Mouse (Mus musculus) intestine, embryonic 16.5 days (tissue): Measurements from ENCODE around the gene Ak3. TPM values are rescaled to one million over a fixed set of nuclear protein-coding genes. Genes with fewer than 3 reads are reported as not detected.

Source experiments
- ATAC-seq: fragments of 200-750 bp; cut with Nextera tagmentation; 2 replicates; pipeline ENCODE4 v1.8.0; 2017; ENCODE audit warnings: moderate TSS enrichment, moderate library complexity
- H3K27ac ChIP-seq: fragments of 300-500 bp; sonication (generic); 2 replicates; pipeline ENCODE4 v1.5.1; 2014; ENCODE audit warnings: mild to moderate bottlenecking, low read length
- H3K27me3 ChIP-seq: fragments of 300-500 bp; sonication (generic); replicated peaks from 2 replicates; pipeline ENCODE4 v1.6.1; 2014; ENCODE audit warnings: low read length, control low read depth, mixed read lengths; ENCODE audit not compliant: control insufficient read depth, insufficient read depth
- H3K36me3 ChIP-seq: fragments of 300-500 bp; sonication (generic); 2 replicates; pipeline ENCODE4 v1.6.1; 2014; ENCODE audit warnings: low read length, control low read depth; ENCODE audit not compliant: control insufficient read depth, insufficient read depth
- H3K4me1 ChIP-seq: fragments of 300-500 bp; sonication (generic); 2 replicates; pipeline ENCODE4 v1.6.1; 2014; ENCODE audit warnings: low read length, control low read depth, mixed read lengths; ENCODE audit not compliant: control insufficient read depth, insufficient read depth
- H3K4me2 ChIP-seq: fragments of 300-500 bp; sonication (generic); 2 replicates; pipeline ENCODE4 v1.6.1; 2014; ENCODE audit warnings: low read depth, low read length, control low read depth
- H3K4me3 ChIP-seq: fragments of 300-500 bp; sonication (generic); 2 replicates; pipeline ENCODE4 v1.5.1; 2014; ENCODE audit warnings: mild to moderate bottlenecking, low read length
- H3K9ac ChIP-seq: fragments of 300-500 bp; sonication (generic); 2 replicates; pipeline ENCODE4 v1.6.1; 2014; ENCODE audit warnings: low read depth, low read length
- H3K9me3 ChIP-seq: fragments of 300-500 bp; sonication (generic); 2 replicates; pipeline ENCODE4 v1.6.1; 2016; ENCODE audit warnings: low read length, control low read depth; ENCODE audit not compliant: control insufficient read depth
- whole genome bisulfite sequencing: fragments of 180-500 bp; shearing (Covaris S2); extraction: QIAGEN DNeasy Blood & Tissue Kit; methylation state at CpG from one replicate; pipeline ENCODE4 v1.1.7; 2014; 5-methylcytosine and 5-hydroxymethylcytosine counted together
- polyA plus RNA-seq: library from polyadenylated mRNA; unstranded; fragments of >200 nt; fragmentation: Nextera tagmentation; extraction: Ambion mirVana; gene quantifications from 2 replicates; pipeline ENCODE4 v1.2.1, GENCODE M21; 2015

Ak3 gene
- polyA plus RNA-seq, 1 experiment from 2014 or later = 104 TPM

DNA sequence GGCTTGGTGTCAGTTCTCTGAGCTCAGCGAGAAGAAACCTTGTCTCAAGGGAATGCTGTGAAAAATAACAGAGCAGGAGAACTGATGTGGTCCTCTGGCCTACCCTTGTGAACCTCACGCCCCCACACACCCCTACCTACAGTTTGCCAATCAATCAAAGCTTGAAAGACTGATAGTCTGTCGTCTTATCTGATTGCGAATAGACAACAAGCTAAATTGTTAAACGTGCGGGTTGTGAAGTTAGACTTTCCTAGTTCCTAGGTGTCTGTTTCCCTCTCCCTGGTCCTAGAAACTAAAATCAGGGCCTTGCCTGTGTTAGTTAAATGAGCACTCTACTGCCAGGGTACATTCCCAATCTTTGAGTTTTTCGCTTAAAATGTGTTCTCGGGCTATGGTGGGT, 58.2 kb downstream of the Ak3 start:
- H3K36me3 ChIP-seq = no peaks in the 10 kb centered on the region
- H3K9me3 ChIP-seq = no peaks in the 10 kb centered on the region
- H3K4me2 ChIP-seq = peak overlapping the region; percentile 60
- WGBS = 55% methylated on average over 8 of the region's 8 CpGs
- H3K4me3 ChIP-seq = peak overlapping the region; percentile 91
- H3K4me1 ChIP-seq = peaks cover 10% of the 10 kb centered on the region
- no peak overlapping the region for H3K27ac ChIP-seq
- peak overlapping the region; percentile 91 for H3K9ac ChIP-seq
- ATAC-seq = no peak
- no peaks in the 10 kb centered on the region for H3K27me3 ChIP-seq

DNA sequence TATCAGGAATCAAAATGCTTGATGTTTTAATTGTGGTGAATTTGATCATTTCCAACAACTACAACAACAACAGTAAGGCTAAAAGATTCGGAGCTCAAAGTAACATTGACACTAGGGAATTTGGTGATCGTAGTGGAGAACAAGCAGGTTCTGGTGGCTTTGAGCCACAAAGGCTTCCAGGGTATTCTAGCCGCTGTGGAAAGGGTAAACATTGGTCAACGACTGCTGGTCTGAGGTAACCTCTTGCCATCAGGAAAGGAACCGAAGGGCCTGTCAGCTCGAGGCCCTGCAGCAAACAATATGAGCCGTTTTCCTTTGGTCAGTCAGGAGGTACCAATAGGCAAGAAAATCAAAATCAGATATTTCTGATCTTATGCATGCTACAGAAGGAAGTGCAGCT, 65.1 kb downstream of the Ak3 start:
- 58% methylated on average over 7 of the region's 7 CpGs for WGBS
- ATAC-seq = no peak
- no peak overlapping the region for H3K9ac ChIP-seq

DNA sequence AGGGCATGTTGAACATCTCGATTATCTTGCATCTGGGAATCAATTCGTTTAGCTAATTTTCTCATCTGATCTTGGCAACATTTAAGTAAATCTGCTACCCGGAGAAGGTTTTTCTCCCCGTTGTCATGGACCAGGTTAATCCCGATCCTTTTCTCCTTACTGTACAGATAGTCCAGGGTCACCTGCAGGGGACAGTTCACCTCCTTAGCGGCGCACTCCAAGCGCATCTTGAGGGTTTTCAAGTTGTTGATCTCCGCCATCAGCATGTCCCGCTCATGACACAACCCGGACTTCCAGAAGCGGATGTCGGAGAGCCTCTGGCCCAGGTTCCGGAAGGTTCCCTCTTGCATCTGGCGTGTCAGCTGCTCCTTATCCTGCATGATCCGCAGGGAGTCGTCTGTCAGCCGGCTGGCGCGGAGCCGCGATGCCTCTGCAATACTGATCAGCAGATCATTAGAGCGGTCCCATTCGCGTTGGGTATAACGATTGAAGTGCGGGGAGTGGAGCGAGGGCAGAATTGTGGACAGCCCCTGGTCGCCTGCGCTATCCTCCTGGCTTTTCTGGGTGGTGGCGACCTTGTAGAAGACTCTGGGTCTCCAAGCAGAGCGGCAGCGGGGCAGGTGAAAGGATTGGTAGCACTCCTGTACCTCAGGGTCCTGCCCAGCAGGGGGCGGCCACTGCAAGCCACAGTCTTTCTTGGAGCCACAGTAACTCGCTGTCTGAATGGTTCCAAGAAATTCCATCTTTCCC, 72.7 kb downstream of the Ak3 start:
- Histone ChIP-seq H3K27me3 (no peaks in the 10 kb centered on the region), H3K4me2 (peak overlapping the region; percentile 84), H3K9me3 (0 out of 2 replicates have a peak, but pooled peaks cover 3% of the 10 kb centered on the region), H3K4me3 (peak overlapping the region; percentile 44), H3K4me1 (0 out of 2 replicates have a peak, but pooled peaks cover 2% of the 10 kb centered on the region), H3K9ac (peak overlapping the region; percentile 58), H3K27ac (no peak overlapping the region), H3K36me3 (no peaks in the 10 kb centered on the region)
- ATAC-seq = peak; percentile 84
- WGBS = 15% methylated on average over 35 of the region's 35 CpGs

More for the DNA sequence above, 65.1 kb downstream of the Ak3 start:
- Histone ChIP-seq H3K27ac (no peak overlapping the region), H3K4me3 (no peak overlapping the region), H3K27me3 (no peaks in the 10 kb centered on the region), H3K9me3 (no peaks in the 10 kb centered on the region), H3K4me2 (no peak overlapping the region), H3K4me1 (no peaks in the 10 kb centered on the region), H3K36me3 (no peaks in the 10 kb centered on the region)

Other genes starting within 250 kb of the Ak3 start
- 0.88 and 1.3 TPM in 2 replicates for gene Slc1a1, start 212.9 kb downstream of the Ak3 start, polyA plus RNA-seq
- 8.9 and 13.7 TPM in 2 replicates for gene Plpp6, start 84.0 kb downstream of the Ak3 start, polyA plus RNA-seq
- 1.2 and 1.3 TPM in 2 replicates for gene 4430402I18Rik, start 80.2 kb downstream of the Ak3 start, polyA plus RNA-seq
- 27.0 and 27.2 TPM in 2 replicates for gene Cdc37l1, start 57.6 kb downstream of the Ak3 start, polyA plus RNA-seq
- gene Rcl1, start 53.4 kb upstream of the Ak3 start, polyA plus RNA-seq = 49.8 and 62.0 TPM in 2 replicates
- gene Jak2, start 203.9 kb upstream of the Ak3 start, polyA plus RNA-seq = 3.0 and 3.7 TPM in 2 replicates